8 mouse cellular contexts compared by ENCODE assay signal in the genomic region with DNA sequence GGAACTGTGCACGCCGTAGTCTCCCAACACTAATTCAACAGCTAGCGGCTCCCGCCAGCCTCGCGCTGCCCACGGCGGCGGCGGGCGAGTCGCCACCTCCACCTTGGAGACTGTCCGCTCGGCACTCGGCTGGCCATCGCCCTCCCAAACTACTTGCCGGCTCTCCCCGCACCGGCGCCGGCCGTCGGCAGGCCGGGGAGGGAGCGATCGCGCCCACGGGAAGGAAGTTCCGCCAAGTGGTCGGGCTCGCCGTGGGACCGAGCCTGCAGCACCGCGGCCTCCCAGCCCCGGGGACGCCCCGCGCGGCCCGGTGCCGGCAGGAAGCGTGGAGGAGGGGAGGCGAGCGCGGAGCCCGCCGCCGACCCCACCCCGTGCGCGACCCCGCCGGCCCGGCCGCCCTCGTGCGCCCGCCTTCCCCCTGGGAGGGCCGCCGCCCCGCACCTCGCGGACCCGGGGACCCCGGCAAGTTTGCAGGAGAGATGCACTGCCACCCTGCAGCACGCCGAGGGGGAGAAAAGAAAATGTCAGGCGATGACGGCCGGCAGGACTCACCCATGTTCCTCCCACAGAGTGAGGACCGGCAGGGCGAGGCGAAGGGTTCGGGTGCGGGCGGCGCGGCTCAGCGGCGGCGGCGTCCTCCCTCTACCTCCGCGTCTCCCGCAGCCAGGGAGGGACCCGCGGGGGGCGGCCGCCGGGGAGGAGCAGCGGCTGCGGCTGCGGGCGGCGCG. TPM values are rescaled to one million over a fixed set of nuclear protein-coding genes. Genes with fewer than 3 reads are reported as not detected.
DNase-seq lines count a peak whose midpoint lies in the region; ATAC-seq and TF ChIP-seq lines count a peak whose summit lies in the region.

A gene (minus strand): TSS at position 718 of the 728 bp plus-strand sequence.

- peak; percentile 64 for ATAC-seq in heart, embryonic 14.5 days (ENCODE audit: insufficient number of reproducible peaks, insufficient read depth, low FRiP score, low read depth)
- ATAC-seq in liver, embryonic 14.5 days (ENCODE audit: insufficient read depth): peak; percentile 52
- ATAC-seq in stomach, embryonic 15.5 days (ENCODE audit: insufficient read depth, low FRiP score, low read depth): peak; percentile 61

- no peaks in the 10 kb centered on the region for H3K9me3 ChIP-seq in forebrain, embryonic 10.5 days
- no peaks in the 10 kb centered on the region for H3K9me3 ChIP-seq in heart, embryonic 14.5 days (ENCODE audit: control insufficient read depth, low read length)
- no peaks in the 10 kb centered on the region for H3K9me3 ChIP-seq in liver, embryonic 14.5 days (ENCODE audit: control insufficient read depth, low read length)
- H3K9me3 ChIP-seq in stomach, embryonic 15.5 days: no peaks in the 10 kb centered on the region

- no peak for TF ChIP-seq EP300 in liver, embryonic 14.5 days (IDR thresholded peaks at IDR 0.05; ENCODE audit: low read depth)

- DNase-seq in CD4-positive, CD25-positive, alpha-beta regulatory T cell, adult 2 months (ENCODE audit: low read depth, low spot score): peak; percentile 74
- peak; percentile 32 for DNase-seq in c-Kit-negative CD71-positive TER-119-positive erythroid progenitor cells, embryonic 14.5 days (ENCODE audit: low read depth, low spot score)
- DNase-seq in forebrain, embryonic 10.5 days (ENCODE audit: extremely low spot score, low spot score): peak; percentile 72
- peak; percentile 77 for DNase-seq in kidney, postnatal 14 days
- peak; percentile 7 to 32 (median 11) for DNase-seq in liver, embryonic 14.5 days (ENCODE audit: low read depth in 3 of 3, low spot score in 3 of 3)
- peak; percentile 82 for DNase-seq in neural tube, embryonic 10.5 days (ENCODE audit: extremely low spot score, low spot score)

- no peak for TF ChIP-seq CTCF in liver, embryonic 14.5 days (IDR thresholded peaks at IDR 0.05; ENCODE audit: low read depth)

- H3K4me1 ChIP-seq in forebrain, embryonic 10.5 days: peaks cover 21% of the 10 kb centered on the region
- H3K4me1 ChIP-seq in heart, embryonic 14.5 days (ENCODE audit: control insufficient read depth in 2 of 2, insufficient read depth in 2 of 2, low read length in 2 of 2): peaks cover 0 to 22% of the 10 kb centered on the region in 2 experiments; a peak in 2 of 4 replicates
- peaks cover 0 to 4% of the 10 kb centered on the region in 2 experiments; a peak in 3 of 4 replicates for H3K4me1 ChIP-seq in liver, embryonic 14.5 days (replicated peaks; ENCODE audit: control insufficient read depth in 2 of 2, insufficient read depth in 2 of 2, low read length in 1 of 2)
- peaks cover 8% of the 10 kb centered on the region for H3K4me1 ChIP-seq in stomach, embryonic 15.5 days

- peak within 1 kb of the TSS; percentile 96 for H3K9ac ChIP-seq in heart, embryonic 14.5 days (ENCODE audit: low read length)
- H3K9ac ChIP-seq in liver, embryonic 14.5 days (replicated peaks): peak within 1 kb of the TSS; percentile 95
- H3K9ac ChIP-seq in stomach, embryonic 15.5 days: peak within 1 kb of the TSS; percentile 88

- WGBS in forebrain, embryonic 10.5 days: under 1% methylated on average over 75 of the region's 97 CpGs
- 2% methylated on average over 45 of the region's 97 CpGs for WGBS in heart, embryonic 14.5 days
- WGBS in liver, embryonic 14.5 days (ENCODE audit: insufficient replicate concordance): under 1% methylated on average over 71 of the region's 97 CpGs
- WGBS in stomach, embryonic 15.5 days: under 1% methylated on average over 81 of the region's 97 CpGs

- H3K27me3 ChIP-seq in forebrain, embryonic 10.5 days (ENCODE audit: poor library complexity, severe bottlenecking): 0 out of 2 replicates have a peak, but pooled peaks cover 4% of the 10 kb centered on the region
- no peaks in the 10 kb centered on the region for H3K27me3 ChIP-seq in heart, embryonic 14.5 days (ENCODE audit: control insufficient read depth, insufficient read depth, low read length)
- no peaks in the 10 kb centered on the region for H3K27me3 ChIP-seq in liver, embryonic 14.5 days (ENCODE audit: control insufficient read depth, insufficient read depth, low read length)
- H3K27me3 ChIP-seq in stomach, embryonic 15.5 days (replicated peaks): no peaks in the 10 kb centered on the region

- peak within 1 kb of the TSS; percentile 93 for H3K4me2 ChIP-seq in heart, embryonic 14.5 days (ENCODE audit: low read length)
- peak within 1 kb of the TSS; percentile 92 for H3K4me2 ChIP-seq in liver, embryonic 14.5 days (ENCODE audit: low read depth)
- H3K4me2 ChIP-seq in stomach, embryonic 15.5 days: peak within 1 kb of the TSS; percentile 93

- H3K27ac ChIP-seq in forebrain, embryonic 10.5 days: peak within 1 kb of the TSS; percentile 97
- H3K27ac ChIP-seq in heart, embryonic 14.5 days (replicated peaks in 1 of 2; ENCODE audit: control insufficient read depth in 1 of 2, insufficient read depth in 1 of 2, low read depth in 2 of 2, low read length in 2 of 2): peak within 1 kb of the TSS; percentile 96 to 99
- peak within 1 kb of the TSS; percentile 55 for H3K27ac ChIP-seq in liver, embryonic 14.5 days
- peak within 1 kb of the TSS; percentile 99 for H3K27ac ChIP-seq in stomach, embryonic 15.5 days

- H3K4me3 ChIP-seq in forebrain, embryonic 10.5 days: peak within 1 kb of the TSS; percentile 85
- peak within 1 kb of the TSS; percentile 91 to 95 for H3K4me3 ChIP-seq in heart, embryonic 14.5 days (ENCODE audit: control insufficient read depth in 1 of 2, insufficient read depth in 1 of 2, low read depth in 1 of 2, low read length in 2 of 2)
- peak within 1 kb of the TSS; percentile 97 to 99 for H3K4me3 ChIP-seq in liver, embryonic 14.5 days (ENCODE audit: insufficient read depth in 1 of 2, low read depth in 2 of 2, low read length in 2 of 2)
- H3K4me3 ChIP-seq in stomach, embryonic 15.5 days (replicated peaks): peak within 1 kb of the TSS; percentile 86

- no peaks in the 10 kb centered on the region for H3K36me3 ChIP-seq in forebrain, embryonic 10.5 days (replicated peaks)
- no peaks in the 10 kb centered on the region for H3K36me3 ChIP-seq in heart, embryonic 14.5 days (ENCODE audit: control insufficient read depth, insufficient read depth, low read length)
- no peaks in the 10 kb centered on the region for H3K36me3 ChIP-seq in liver, embryonic 14.5 days (replicated peaks; ENCODE audit: control insufficient read depth, insufficient read depth, low read depth)
- H3K36me3 ChIP-seq in stomach, embryonic 15.5 days: no peaks in the 10 kb centered on the region

RNA-seq across cellular contexts. Expression of the gene that starts here (rescaled TPM):
- 55.0 and 56.0 TPM in 2 replicates for polyA plus RNA-seq in forebrain, embryonic 10.5 days (2016; fragmentation: Nextera tagmentation; extraction: Ambion mirVana)
- 52.9 and 55.8 TPM in 2 replicates for polyA plus RNA-seq in heart, embryonic 14.5 days (2014; fragmentation: Nextera tagmentation; extraction: Ambion mirVana)
- polyA plus RNA-seq in liver, embryonic 14.5 days (2012; rRNA removed): 4.9 and 7.0 TPM in 2 replicates
- polyA plus RNA-seq in liver, embryonic 14.5 days (2014; fragmentation: Nextera tagmentation; extraction: Ambion mirVana): 11.9 and 12.6 TPM in 2 replicates
- polyA plus RNA-seq in stomach, embryonic 15.5 days (2015; fragmentation: Nextera tagmentation; extraction: Ambion mirVana): 51.1 and 54.0 TPM in 2 replicates

Comparison
In these comparisons a context has a peak if more than half of its experiments do, and no peak if none do; other contexts are left out.
1. Peak in every context shown above with its lines: DNase-seq, ATAC-seq, H3K4me3 ChIP-seq and H3K27ac ChIP-seq.
2. DNase-seq: peak in every context shown above with its lines; median percentile 82 in neural tube, embryonic 10.5 days; 77 in kidney, postnatal 14 days; 74 in CD4-positive, CD25-positive, alpha-beta regulatory T cell, adult 2 months; 72 in forebrain, embryonic 10.5 days; 32 in c-Kit-negative CD71-positive TER-119-positive erythroid progenitor cells, embryonic 14.5 days; 11 in liver, embryonic 14.5 days.